Mouse (Mus musculus) cerebellum, adult (tissue): ENCODE results near the gene Med18.
"Not testable (repeated sequence)": the region's sequence is repeated elsewhere in the genome, so short reads cannot be mapped to it uniquely, and the experiment has no call there.

Source experiments
- ATAC-seq: cut with Nextera tagmentation; 2 replicates; pipeline ENCODE4 v1.9.2; 2017; ENCODE audit warnings: mild to moderate bottlenecking, moderate library complexity, mixed read lengths; ENCODE audit not compliant: insufficient number of reproducible peaks, low FRiP score, low TSS enrichment

Gene Med18

GRCm38 (mm10) chr4:132424765-132425164 lies 39.0 kb downstream of the Med18 start:
- ATAC-seq = no peak

GRCm38 (mm10) chr4:132421923-132422782 lies 41.6 kb downstream of the Med18 start, which contains the start of gene Phactr4:
Gene Phactr4, minus strand, starts transcription at chr4:132422489.
- peak; percentile 98 for ATAC-seq

GRCm38 (mm10) chr4:132421556-132421922 lies 42.2 kb downstream of the Med18 start:
- no peak for ATAC-seq

GRCm38 (mm10) chr4:132420471-132420870 lies 43.2 kb downstream of the Med18 start:
- no peak for ATAC-seq

GRCm38 (mm10) chr4:132415966-132416365 lies 47.8 kb downstream of the Med18 start:
- ATAC-seq = no peak

- ATAC-seq = not testable (repeated sequence)
These were observed 50.5 kb downstream of the Med18 start for GRCm38 (mm10) chr4:132413257-132413656.

- ATAC-seq = no peak
These were observed 52.2 kb downstream of the Med18 start for GRCm38 (mm10) chr4:132411322-132412094.

GRCm38 (mm10) chr4:132409587-132410229 lies 54.0 kb downstream of the Med18 start:
- ATAC-seq = no peak
